Mouse (Mus musculus): ENCODE data around the gene Large1. TPM values are rescaled to one million over a fixed set of nuclear protein-coding genes. Genes with fewer than 3 reads are reported as not detected.
A peak's percentile ranks its signal among the peaks of the same experiment; 100 is the strongest.

Large1 gene
- polyA plus RNA-seq, 1 experiment from 2014 or later = 23.9 TPM

DNA sequence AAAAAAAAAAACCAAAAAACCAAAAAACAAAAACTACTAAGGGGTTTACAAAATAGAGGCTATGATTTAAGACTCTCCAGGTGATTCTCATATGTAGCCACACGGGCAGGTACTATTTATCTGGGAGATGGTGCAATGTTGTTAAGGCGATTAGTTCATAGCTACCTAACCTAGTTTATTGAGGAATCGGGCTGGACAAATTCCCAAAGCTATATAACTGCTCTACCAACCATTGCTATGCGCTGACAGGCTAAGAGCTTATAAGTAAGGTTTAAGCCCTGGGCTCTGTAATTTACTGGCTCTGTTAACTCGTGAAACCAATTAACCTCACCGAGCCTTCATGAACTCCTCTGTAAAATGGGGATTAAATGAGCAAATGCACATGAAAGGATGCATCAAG is 451.7 kb downstream of the Large1 start:
- no peak overlapping the region for H3K27ac ChIP-seq (replicated peaks; ENCODE audit: low read depth, low read length)
- H3K4me1 ChIP-seq (ENCODE audit: control insufficient read depth, insufficient read depth, low read length) = no peaks in the 10 kb centered on the region
- H3K4me2 ChIP-seq (ENCODE audit: low read length) = no peak overlapping the region
- WGBS = 86% methylated on average over 6 of the region's 6 CpGs
- H3K9ac ChIP-seq (replicated peaks; ENCODE audit: low read length) = no peak overlapping the region
- no peak overlapping the region for H3K4me3 ChIP-seq (replicated peaks; ENCODE audit: low read depth, low read length)
- H3K27me3 ChIP-seq (ENCODE audit: control insufficient read depth, insufficient read depth, low read length) = no peaks in the 10 kb centered on the region
- H3K9me3 ChIP-seq (ENCODE audit: control insufficient read depth, low read length) = no peaks in the 10 kb centered on the region
- no peaks in the 10 kb centered on the region for H3K36me3 ChIP-seq (ENCODE audit: control insufficient read depth, insufficient read depth, low read length)
- peak; percentile 8 for DNase-seq
- no peak for ATAC-seq (ENCODE audit: low FRiP score, low TSS enrichment)

DNA sequence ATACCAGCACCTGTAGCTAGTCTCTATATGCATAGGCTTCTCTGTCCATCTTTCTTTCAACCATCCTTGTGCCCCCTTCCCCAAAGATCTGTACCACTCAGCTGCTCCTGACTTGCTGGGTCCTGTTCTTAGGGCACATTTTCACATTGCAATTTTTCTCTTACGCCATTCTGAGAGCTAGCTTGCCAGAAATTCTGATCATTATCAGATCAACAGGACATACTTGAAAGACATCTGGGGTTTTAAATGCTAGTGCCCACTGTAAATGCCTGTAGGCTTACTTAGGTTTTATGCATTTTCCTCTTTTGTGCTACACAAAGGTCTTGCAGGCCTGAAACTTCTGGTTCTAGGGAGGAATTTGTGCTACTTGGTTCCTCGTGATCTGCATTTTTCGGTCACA is 454.0 kb downstream of the Large1 start:
- H3K27ac ChIP-seq (replicated peaks; ENCODE audit: low read depth, low read length) = no peak overlapping the region
- 95% methylated on average over 3 of the region's 3 CpGs for WGBS
- H3K36me3 ChIP-seq (ENCODE audit: control insufficient read depth, insufficient read depth, low read length) = no peaks in the 10 kb centered on the region
- no peak for DNase-seq
- no peak overlapping the region for H3K9ac ChIP-seq (replicated peaks; ENCODE audit: low read length)
- no peaks in the 10 kb centered on the region for H3K27me3 ChIP-seq (ENCODE audit: control insufficient read depth, insufficient read depth, low read length)
- no peaks in the 10 kb centered on the region for H3K4me1 ChIP-seq (ENCODE audit: control insufficient read depth, insufficient read depth, low read length)
- no peak overlapping the region for H3K4me3 ChIP-seq (replicated peaks; ENCODE audit: low read depth, low read length)
- H3K4me2 ChIP-seq (ENCODE audit: low read length) = no peak overlapping the region
- no peaks in the 10 kb centered on the region for H3K9me3 ChIP-seq (ENCODE audit: control insufficient read depth, low read length)
- ATAC-seq (ENCODE audit: low FRiP score, low TSS enrichment) = no peak

DNA sequence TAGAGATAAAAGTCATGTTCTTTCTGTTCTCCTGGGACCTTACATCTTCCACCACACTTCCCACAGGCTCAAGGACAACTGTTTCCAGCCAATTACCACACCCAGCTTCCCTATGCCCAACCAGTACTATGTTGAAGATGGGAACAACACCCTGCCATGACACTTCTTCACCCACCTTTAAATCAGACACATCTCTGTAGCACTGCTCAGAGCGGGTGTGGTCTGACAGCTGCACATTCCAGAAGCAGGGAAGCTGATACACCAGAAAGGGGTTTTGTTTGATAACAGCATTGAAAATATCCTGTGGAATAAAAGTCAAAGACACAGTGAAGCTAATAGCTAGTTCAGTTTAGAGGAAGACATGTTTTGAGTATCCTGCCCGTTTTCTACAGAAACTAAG is 470.3 kb downstream of the Large1 start:
- Histone ChIP-seq H3K27me3 (ENCODE audit: control insufficient read depth, insufficient read depth, low read length) (no peaks in the 10 kb centered on the region), H3K4me3 (replicated peaks; ENCODE audit: low read depth, low read length) (no peak overlapping the region), H3K9ac (replicated peaks; ENCODE audit: low read length) (no peak overlapping the region), H3K36me3 (ENCODE audit: control insufficient read depth, insufficient read depth, low read length) (peaks cover 8% of the 10 kb centered on the region), H3K4me2 (ENCODE audit: low read length) (no peak overlapping the region), H3K27ac (replicated peaks; ENCODE audit: low read depth, low read length) (no peak overlapping the region), H3K9me3 (ENCODE audit: control insufficient read depth, low read length) (no peaks in the 10 kb centered on the region), H3K4me1 (ENCODE audit: control insufficient read depth, insufficient read depth, low read length) (no peaks in the 10 kb centered on the region)
- DNase-seq = no peak
- ATAC-seq (ENCODE audit: low FRiP score, low TSS enrichment) = no peak
- WGBS = 94% methylated on average over 2 of the region's 2 CpGs

DNA sequence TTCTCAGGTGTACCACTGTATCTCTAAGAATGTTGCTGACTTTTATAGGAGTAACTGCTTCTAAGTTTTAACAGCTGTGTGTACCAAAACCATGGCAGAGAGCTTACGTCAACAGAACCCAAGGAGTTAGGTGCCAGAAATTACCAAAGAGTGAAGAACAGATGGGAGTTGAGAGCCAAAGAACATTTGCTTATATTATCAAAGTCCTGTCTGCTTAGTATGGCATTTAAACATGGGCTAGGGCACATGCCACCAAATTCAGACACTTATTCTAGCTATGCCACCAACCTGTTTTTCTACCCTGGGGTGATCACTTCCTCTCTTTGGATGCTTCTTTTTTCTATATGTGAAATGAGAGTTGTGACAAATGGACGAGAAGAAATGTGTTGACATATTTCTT is 479.9 kb downstream of the Large1 start:
- Histone ChIP-seq H3K9me3 (ENCODE audit: control insufficient read depth, low read length) (no peaks in the 10 kb centered on the region), H3K4me3 (replicated peaks; ENCODE audit: low read depth, low read length) (no peak overlapping the region), H3K27ac (replicated peaks; ENCODE audit: low read depth, low read length) (no peak overlapping the region), H3K9ac (replicated peaks; ENCODE audit: low read length) (no peak overlapping the region), H3K27me3 (ENCODE audit: control insufficient read depth, insufficient read depth, low read length) (no peaks in the 10 kb centered on the region), H3K36me3 (ENCODE audit: control insufficient read depth, insufficient read depth, low read length) (no peaks in the 10 kb centered on the region), H3K4me1 (ENCODE audit: control insufficient read depth, insufficient read depth, low read length) (no peaks in the 10 kb centered on the region), H3K4me2 (ENCODE audit: low read length) (no peak overlapping the region)
- DNase-seq = no peak
- no peak for ATAC-seq (ENCODE audit: low FRiP score, low TSS enrichment)
- WGBS = 86% methylated on average over 2 of the region's 2 CpGs

DNA sequence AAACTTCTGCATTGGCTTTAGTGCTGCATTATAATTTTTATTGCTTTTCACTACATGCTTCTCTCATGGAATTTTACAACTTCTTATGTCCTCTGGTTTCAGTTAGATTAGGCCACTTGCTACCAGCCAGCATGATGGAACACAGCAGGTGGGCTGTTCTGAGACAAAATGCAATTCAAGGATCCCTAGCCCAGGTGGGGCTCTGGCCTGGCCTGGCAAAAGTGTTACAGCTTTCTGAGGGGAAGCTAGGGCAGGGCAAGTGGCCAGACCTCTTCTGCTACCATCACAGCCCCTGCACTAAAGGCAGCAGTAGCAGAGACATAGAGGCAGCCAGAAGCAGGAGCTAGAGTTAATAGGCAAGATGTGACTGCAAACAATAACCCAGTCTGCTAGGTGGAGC is 506.5 kb downstream of the Large1 start:
- H3K27ac ChIP-seq (replicated peaks; ENCODE audit: low read depth, low read length) = no peak overlapping the region
- H3K9me3 ChIP-seq (ENCODE audit: control insufficient read depth, low read length) = no peaks in the 10 kb centered on the region
- H3K4me1 ChIP-seq (ENCODE audit: control insufficient read depth, insufficient read depth, low read length) = no peaks in the 10 kb centered on the region
- H3K4me2 ChIP-seq (ENCODE audit: low read length) = no peak overlapping the region
- DNase-seq = no peak
- H3K27me3 ChIP-seq (ENCODE audit: control insufficient read depth, insufficient read depth, low read length) = no peaks in the 10 kb centered on the region
- H3K36me3 ChIP-seq (ENCODE audit: control insufficient read depth, insufficient read depth, low read length) = peaks cover 15% of the 10 kb centered on the region
- no peak for ATAC-seq (ENCODE audit: low FRiP score, low TSS enrichment)
- no peak overlapping the region for H3K9ac ChIP-seq (replicated peaks; ENCODE audit: low read length)
- H3K4me3 ChIP-seq (replicated peaks; ENCODE audit: low read depth, low read length) = no peak overlapping the region

DNA sequence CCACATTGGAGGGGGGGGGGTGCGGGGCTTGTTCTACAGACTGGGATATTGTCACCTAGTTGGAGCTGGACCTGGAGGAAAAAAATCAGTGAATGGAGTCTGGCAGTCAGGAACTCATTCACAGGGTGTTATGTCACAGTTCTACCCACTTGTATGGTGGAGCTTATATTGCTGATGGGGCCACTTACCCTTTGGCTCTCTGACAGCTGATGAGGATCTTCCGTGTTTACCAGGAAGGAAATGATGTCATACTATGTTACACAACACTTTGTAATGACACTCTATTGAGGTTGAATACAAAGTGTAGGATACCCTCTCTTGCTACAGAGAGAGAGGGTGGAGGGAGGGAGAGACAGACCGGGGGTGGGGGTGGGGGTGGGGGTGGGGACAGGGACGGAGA is 517.5 kb downstream of the Large1 start:
- 91% methylated on average over 4 of the region's 4 CpGs for WGBS
- ATAC-seq (ENCODE audit: low FRiP score, low TSS enrichment) (0 out of 2 replicates have a peak, but pooled peaks have one; percentile 17), DNase-seq (no peak)
- no peaks in the 10 kb centered on the region for H3K27me3 ChIP-seq (ENCODE audit: control insufficient read depth, insufficient read depth, low read length)
- H3K36me3 ChIP-seq (ENCODE audit: control insufficient read depth, insufficient read depth, low read length) = peaks cover 16% of the 10 kb centered on the region
- H3K4me3 ChIP-seq (replicated peaks; ENCODE audit: low read depth, low read length) = no peak overlapping the region
- H3K9me3 ChIP-seq (ENCODE audit: control insufficient read depth, low read length) = no peaks in the 10 kb centered on the region
- H3K9ac ChIP-seq (replicated peaks; ENCODE audit: low read length) = no peak overlapping the region
- no peak overlapping the region for H3K27ac ChIP-seq (replicated peaks; ENCODE audit: low read depth, low read length)
- H3K4me1 ChIP-seq (ENCODE audit: control insufficient read depth, insufficient read depth, low read length) = no peaks in the 10 kb centered on the region
- no peak overlapping the region for H3K4me2 ChIP-seq (ENCODE audit: low read length)

DNA sequence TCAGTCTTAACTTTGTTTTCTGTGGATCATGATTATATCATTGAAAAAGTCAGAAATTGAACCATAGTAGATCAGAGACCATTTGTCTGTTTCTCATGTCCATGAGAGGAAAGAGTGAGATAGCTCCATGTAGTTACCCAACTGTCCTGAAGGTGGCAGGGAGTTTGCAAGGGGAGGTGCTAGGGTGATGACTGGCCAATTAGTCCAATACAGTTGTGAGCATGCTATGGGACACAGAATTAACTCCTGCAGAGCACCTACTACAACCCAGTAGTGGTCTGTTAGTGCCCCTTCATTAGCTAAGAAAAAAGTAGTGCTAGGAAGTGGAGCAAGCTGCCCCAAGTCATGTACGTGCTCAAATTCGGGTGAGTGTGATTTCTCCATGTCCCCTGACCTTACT is 520.2 kb downstream of the Large1 start:
- Histone ChIP-seq H3K9ac (replicated peaks; ENCODE audit: low read length) (no peak overlapping the region), H3K9me3 (ENCODE audit: control insufficient read depth, low read length) (no peaks in the 10 kb centered on the region), H3K27me3 (ENCODE audit: control insufficient read depth, insufficient read depth, low read length) (no peaks in the 10 kb centered on the region), H3K4me2 (ENCODE audit: low read length) (no peak overlapping the region), H3K4me3 (replicated peaks; ENCODE audit: low read depth, low read length) (no peak overlapping the region), H3K36me3 (ENCODE audit: control insufficient read depth, insufficient read depth, low read length) (peaks cover 16% of the 10 kb centered on the region), H3K4me1 (ENCODE audit: control insufficient read depth, insufficient read depth, low read length) (no peaks in the 10 kb centered on the region), H3K27ac (replicated peaks; ENCODE audit: low read depth, low read length) (no peak overlapping the region)
- ATAC-seq (ENCODE audit: low FRiP score, low TSS enrichment) = no peak
- WGBS = 84% methylated on average over 2 of the region's 2 CpGs
- no peak for DNase-seq

DNA sequence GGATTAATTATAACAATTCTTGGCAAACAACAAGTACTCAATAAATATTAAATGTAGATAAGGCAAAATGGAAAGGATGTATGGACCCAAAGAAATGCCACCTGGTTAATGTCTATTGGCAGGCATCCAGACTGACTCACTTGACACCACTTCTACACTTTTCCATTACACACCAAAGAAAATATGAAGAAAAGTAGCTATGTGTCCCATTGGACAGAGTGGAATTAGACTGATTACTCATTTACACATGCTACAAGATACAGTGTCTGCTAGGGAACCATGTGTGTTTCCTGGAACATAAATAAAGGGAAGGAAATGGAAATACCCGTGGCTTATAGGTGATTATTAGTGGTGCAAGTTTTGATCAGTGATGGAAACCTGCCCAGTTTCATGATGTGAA is 521.0 kb downstream of the Large1 start:
- H3K27me3 ChIP-seq (ENCODE audit: control insufficient read depth, insufficient read depth, low read length) = no peaks in the 10 kb centered on the region
- DNase-seq (no peak), ATAC-seq (ENCODE audit: low FRiP score, low TSS enrichment) (no peak)
- no peak overlapping the region for H3K27ac ChIP-seq (replicated peaks; ENCODE audit: low read depth, low read length)
- H3K4me2 ChIP-seq (ENCODE audit: low read length) = no peak overlapping the region
- H3K9ac ChIP-seq (replicated peaks; ENCODE audit: low read length) = no peak overlapping the region
- 92% methylated on average over 1 of the region's 1 CpGs for WGBS
- no peaks in the 10 kb centered on the region for H3K9me3 ChIP-seq (ENCODE audit: control insufficient read depth, low read length)
- no peaks in the 10 kb centered on the region for H3K4me1 ChIP-seq (ENCODE audit: control insufficient read depth, insufficient read depth, low read length)
- H3K36me3 ChIP-seq (ENCODE audit: control insufficient read depth, insufficient read depth, low read length) = peaks cover 15% of the 10 kb centered on the region
- H3K4me3 ChIP-seq (replicated peaks; ENCODE audit: low read depth, low read length) = no peak overlapping the region

DNA sequence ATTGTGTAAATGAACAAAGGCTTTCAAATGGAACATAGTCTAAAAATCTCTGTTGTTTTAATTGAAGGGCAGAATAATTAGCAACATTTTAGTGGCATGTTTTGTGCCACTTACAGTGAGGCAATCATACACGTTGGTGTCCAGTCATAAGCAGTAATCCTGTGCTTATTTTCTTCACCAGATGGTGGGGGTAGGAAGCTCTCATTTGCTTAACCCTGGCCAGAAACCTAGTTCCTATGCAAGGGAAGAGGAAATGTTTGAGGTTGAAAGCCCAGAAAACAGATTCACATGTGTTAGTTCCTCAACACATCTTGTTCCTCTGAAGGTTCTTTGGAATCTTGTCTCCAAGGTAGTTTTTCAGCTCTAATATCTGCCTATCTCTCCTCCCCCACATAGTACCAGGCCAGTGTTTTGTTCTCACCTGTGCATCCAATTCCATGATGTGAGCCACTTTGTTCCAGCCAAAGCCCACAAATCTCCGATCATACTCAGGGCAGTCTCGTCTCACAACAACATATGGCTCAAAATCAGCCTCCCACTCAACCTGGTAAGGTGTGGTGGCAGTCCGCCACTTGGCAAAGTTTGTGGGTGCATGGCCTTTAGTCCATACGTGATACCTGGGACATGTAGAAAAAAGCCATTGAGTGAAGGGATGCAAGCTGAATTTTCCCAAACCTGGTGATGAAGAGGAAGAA is 535.5 kb downstream of the Large1 start:
- Histone ChIP-seq H3K4me3 (replicated peaks; ENCODE audit: low read depth, low read length) (no peak overlapping the region), H3K4me1 (ENCODE audit: control insufficient read depth, insufficient read depth, low read length) (no peaks in the 10 kb centered on the region), H3K9me3 (ENCODE audit: control insufficient read depth, low read length) (no peaks in the 10 kb centered on the region), H3K36me3 (ENCODE audit: control insufficient read depth, insufficient read depth, low read length) (peaks cover 15% of the 10 kb centered on the region; the same call in 1 of the 2 replicates), H3K27me3 (ENCODE audit: control insufficient read depth, insufficient read depth, low read length) (no peaks in the 10 kb centered on the region), H3K4me2 (ENCODE audit: low read length) (no peak overlapping the region), H3K9ac (replicated peaks; ENCODE audit: low read length) (no peak overlapping the region), H3K27ac (replicated peaks; ENCODE audit: low read depth, low read length) (no peak overlapping the region)
- ATAC-seq (ENCODE audit: low FRiP score, low TSS enrichment) (no peak), DNase-seq (no peak)
- WGBS = 89% methylated on average over 5 of the region's 5 CpGs
